Mouse (Mus musculus): Measurements from ENCODE around the gene Tent4b.

Tent4b gene

DNA sequence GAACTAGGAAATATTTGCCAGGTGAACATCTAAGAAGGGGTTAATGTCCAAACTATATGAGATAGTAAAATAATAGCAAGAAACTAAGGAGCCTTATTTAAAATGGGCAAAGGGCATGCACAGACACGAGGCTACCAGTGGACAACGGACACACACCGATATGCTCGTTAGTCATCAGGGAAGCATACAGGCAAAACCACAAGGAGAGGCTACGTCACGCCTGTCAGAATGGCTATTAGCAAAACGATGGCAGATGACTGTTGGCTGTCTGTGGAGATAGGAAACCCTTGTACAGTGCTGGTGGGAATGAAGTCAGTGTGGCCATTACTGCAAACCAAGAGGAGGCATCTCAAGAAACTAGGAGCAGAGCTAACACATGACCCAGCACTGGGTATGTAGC lies 81.9 kb downstream of the Tent4b start:
- DNase-seq: no peak

DNA sequence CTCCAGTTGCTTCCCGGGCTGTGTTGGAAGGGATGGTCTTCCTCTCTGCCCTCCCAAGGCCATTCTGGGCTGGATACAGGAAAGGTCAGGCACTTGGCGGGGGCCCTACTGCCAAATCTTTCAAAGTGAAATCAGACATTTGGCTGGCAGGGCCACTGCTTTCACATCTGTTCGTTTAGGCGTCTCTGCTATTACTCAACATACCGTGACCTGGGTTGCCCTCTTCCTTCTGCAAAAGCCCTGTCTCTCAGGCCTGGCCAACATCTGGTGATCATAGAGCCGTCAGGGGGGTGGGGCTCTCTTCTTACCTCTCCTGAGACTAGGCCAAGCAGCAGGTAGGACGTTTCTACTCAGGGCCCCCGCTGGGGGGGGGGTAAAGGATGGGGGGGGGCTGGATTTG lies 83.7 kb downstream of the Tent4b start:
- peak; percentile 51 to 75 for DNase-seq

DNA sequence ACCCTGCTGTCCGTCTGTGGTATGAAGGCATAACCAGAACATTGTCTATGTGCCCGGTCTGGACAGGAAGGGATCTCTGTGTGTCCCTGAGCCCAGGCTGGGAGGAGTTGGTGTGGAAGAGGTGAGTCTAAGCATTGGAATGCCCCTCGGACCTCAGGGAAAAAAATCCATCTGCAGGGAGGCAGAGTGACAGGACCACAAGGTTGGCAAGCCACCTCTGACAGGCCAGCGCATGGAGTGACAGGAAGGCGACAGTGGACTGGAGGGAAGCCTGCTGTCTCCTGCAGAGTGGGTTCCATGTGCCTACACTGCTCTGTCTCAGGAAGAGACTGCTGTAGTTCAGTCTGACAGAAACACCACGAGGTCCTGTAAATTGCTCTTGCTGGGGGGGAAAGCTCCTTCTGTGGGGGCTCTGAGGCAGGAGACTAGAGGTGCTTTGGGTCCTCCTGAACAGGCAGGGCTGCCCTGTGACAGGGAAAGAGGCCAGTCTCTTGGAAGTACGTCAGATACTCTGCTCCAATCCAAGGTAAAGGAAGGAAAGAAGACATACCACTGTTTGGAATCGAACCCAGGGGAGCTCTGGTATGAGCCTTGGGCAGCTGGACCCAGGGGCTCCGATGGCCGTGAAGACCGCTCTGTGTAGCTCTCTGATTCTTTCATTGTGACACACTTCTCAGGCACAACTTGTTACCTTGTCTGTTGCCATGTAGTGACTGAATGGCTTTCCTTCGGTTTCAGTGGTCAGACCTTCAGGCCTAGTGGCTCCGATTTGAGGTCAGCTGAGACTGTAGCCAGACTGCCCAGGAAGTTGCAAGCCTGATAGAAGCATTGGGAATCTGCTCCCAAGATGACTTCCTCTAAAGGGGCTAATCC lies 84.5 kb downstream of the Tent4b start:
- no peak for DNase-seq

DNA sequence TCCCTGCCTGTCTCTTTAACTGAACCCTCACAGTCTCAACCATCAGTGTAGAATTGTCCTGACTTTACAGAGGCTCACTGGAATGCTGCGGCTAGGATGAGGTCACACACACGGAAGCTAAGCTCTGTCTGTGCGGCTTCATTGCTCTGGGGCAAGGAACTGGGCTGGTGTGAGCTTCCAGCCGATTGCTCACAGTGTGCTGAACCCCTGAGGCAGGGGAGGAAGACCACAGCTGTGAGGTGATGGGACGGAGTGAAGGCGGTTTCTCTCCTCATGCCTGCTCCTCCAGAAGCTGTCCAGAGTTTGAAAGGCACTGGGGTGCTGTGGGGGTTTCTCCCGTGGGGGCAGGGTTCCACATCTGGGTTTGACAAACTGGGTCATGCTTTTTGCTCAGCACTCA lies 85.7 kb downstream of the Tent4b start:
- DNase-seq: no peak

DNA sequence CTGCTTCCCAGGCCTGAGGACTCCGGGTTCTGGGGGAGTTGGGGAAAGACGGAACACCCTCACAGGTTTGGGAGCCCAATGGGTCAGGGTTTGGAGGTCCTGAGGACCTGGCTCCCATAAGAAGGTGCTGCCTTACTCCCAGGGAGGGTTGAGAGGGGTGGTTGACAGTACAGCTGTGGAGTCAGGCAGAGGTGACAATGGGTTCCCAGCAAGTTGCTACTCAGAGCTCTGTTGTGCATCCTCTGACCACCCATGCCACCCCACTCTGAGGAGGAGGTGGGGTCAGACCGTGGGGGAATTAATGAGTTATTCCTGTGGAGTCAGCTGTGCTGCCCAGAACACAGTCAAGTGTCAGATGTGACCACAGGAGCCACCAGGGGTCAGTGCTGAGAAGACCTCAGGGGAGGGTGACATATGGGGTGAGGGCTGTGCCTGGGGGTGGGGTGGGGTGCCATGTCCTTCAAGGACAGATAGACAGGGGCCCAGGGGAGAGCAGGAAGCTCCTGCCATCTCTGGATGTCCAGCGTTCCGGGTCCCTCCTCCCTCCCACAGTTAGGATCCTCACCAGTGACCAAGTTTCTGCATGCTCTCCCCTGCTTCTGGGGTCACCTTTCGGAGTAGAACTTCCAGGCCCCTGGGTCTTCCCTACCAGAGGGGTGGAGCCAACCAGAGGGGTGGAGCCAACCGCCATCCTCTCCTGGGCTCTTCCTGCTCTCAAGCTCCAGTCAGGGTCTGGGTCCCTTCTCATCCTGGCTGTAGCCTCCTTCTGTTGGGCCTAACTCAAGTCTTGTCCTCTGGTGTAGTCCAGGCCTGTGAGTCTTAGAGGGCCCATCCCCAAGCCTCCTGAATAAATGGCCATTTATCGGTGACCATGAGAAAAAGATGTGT lies 86.7 kb downstream of the Tent4b start:
- no peak for DNase-seq

DNA sequence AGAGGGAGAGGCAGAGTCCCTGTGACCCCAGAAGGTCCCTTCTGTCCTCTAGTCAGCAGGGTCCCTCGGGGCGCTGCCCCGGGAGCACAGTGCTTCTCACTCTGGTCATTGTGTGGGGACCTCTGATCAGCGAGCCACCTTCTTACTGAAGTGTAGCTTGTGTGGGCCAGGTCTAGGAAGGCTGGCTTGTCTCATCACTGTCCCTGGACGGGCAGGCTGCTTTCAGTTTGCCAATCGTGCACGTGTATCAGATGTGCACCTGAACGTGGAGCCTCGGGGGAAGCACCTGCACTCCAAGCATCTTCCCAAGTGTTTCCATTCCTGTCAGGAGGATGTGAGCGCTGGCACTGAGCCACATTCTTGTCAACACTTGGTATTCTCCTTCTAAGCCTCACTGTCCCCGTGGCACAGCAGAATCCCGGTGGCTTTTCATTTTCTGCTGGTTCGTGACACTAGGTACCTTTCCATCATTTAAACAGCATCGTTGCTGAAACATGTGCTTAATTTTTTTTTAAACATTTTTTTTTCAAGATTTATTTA lies 87.5 kb downstream of the Tent4b start:
- DNase-seq: no peak

DNA sequence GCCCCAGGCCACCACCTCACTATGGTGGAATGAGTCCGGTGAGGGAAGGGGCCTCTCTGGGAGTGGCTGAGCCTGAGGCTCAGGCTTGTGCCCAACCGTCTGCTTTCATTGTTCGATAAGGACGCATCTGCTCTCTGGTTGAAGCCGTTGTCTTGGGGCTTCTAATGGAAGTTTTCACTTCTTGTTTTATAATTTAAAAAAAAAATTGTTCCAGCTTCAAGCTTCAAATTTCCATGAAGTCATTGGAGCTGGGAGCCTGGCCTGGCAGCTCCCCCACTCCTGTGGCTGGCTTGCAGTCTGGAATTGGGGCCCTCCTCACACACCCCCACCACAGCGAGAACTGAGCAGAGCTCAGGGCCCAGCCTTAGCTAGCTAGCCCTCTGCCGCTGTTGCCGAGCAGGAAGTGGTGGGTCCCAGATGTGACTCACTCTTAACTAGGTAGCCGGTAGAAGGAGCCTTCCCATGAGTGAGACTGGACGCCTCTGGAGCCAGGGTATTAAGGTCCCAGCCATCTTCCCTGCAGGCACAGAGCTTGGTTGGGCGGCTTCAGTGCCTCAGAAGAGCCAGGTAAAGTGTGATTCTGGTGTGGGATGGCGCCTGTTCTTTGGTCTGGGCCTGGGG lies 89.7 kb downstream of the Tent4b start:
- no peak for DNase-seq

DNA sequence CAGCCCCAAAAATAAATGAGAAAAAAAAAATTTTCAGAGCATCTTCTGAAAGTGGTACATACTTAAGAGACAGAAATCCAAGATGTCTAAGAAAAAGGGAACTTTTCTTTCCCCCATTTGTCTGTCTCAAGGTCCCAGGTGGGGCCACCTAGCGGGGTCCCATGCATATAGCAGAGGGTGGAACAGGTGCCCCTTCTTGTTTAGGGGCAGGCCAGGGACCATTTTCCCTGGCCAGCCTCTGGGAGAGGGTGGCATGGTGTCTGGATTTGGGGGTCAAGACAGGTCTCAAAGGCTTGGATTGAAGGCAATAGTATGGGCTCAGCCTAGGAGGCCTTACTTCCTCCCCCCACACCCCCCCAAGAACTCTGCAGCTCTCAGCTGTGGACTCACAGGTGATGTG lies 90.9 kb downstream of the Tent4b start:
- DNase-seq: no peak

DNA sequence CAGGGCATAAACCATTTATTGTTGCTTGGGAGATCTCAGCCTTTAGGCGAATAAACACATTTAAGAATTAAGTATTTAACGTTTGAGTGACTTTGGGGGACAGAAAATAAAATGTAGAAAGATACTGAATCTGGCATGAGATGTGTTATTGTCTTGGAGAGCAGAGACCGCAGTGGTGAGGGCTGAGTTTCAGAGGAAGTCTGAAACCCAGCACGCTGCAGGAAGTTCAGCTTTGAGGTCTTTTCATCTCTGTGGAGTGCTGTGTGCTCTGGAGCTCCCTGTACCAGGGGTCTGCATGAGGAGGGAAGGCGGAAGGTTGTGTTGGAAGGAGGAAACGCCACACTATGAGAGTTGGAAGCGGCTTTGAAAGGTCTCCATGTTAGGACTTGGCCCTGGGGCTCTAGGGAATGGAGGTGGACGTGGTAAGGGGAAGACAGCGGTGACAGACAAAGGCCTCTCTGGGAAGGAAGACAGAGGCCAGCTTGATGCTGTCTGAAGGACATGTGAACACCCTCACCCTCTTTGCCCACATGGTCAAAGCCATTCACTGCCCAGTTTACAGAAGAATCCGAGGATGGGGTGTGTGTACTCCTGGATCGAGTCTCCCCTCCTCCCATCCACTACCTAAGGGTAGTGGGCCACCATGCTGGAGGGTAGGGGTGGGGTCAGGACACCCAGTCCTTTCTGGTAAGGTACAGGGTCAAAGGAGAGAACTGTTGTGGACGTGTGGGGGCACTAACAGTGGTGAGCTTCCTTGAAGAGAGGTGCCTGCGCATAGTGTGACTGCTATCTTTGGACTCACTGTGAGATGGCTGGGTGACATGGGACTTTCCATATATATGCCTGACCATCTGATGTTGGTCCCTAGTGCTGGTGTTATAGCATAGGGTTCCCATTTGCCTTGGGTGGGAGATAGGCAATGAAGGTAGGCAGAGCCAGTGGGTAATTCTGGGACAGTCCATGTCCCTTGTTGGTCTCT lies 91.6 kb downstream of the Tent4b start:
- DNase-seq: no peak

DNA sequence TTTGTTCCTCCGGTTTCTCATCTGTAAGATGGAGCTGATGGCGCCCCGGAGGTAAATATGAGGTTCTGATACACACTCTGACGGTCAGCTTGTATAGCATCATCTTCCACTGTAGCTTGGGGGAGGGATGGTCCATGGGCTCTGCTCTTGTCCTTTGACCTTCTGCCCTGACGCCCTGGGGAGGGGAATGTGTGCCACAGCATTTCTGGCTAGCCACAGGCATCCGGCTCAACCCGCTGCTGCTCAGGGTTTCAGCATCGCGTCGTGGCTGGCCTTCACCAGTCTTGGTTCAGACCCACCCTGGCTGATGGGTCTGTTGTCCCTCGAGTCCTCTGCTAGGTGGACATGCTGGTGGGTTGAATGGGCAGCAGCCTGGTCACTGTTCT lies 92.3 kb downstream of the Tent4b start:
- DNase-seq: no peak

DNA sequence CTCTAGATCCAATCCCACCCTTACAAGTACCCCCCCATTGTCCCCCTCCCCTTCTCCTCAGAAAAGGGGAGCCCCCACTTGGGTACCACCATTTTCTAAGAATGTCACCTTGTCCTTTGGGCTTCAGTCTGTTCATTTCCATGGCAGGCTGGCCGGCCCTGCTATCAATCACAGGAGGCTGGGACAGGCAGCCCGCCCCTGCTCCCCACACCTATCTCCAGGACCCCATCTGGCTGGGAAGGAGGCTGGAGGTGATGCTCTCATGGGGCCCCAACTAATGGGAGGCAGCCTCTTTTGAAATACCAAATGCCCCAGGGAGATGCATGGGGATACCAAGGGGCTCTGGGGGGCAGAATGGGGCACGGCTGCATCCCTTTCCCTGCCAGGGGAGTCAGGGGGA lies 93.9 kb downstream of the Tent4b start:
- DNase-seq: no peak

DNA sequence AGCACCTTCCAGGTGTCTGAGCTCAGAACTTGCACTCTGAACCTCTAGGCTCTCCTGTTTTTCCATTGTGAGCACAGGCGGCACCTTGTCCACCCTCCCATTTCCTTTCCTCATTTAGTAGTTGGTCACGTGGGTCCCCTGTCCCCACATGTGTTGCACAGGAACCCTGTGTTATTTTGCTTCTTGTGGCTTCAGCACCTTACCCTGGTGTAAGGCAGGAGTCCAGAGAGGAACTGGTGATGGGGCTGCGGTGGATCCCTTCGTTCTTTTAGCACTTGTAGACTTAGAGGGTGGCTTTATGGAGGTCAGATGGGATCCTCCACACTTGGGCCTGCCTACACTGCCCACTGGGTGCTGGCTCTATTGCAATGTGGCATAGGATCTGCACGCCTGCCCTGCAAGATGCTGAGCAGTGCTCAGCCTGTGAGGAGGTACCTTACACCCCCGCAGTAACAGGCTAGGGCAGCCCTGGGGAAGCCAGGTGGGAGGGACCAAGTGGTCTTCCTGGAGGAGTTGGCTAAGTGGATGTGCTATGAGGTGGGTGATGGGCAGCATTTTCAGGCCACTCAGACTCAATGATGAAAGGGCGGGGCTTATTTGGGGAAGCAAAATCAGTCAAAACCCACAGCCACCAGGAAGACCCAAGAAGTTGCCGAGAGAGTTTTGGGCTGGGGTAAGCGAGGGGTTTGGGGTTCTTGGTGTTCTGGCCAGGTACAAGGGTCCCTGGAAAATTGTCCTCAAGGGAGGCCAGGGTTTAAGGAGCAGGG lies 94.8 kb downstream of the Tent4b start:
- DNase-seq: no peak

DNA sequence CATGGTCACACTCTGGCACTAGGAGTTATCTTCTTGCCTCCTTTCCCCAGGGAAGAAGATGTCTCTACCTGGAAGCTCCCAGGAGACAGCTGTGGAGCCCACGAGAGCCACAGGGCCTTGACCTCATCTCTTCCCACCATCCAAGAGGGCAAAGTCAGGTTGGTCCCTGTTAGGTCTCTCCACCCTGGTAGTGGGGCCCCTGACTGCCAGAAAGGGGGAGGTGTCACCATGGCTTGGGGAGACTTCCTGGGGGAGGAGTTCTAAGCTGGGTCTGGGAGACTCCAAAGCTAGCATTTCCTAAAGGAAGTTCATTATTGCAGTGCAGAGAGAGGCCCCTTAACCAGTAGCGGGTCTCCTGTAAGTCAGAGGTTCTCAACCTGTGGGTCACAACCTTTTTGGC lies 96.0 kb downstream of the Tent4b start:
- no peak for DNase-seq

DNA sequence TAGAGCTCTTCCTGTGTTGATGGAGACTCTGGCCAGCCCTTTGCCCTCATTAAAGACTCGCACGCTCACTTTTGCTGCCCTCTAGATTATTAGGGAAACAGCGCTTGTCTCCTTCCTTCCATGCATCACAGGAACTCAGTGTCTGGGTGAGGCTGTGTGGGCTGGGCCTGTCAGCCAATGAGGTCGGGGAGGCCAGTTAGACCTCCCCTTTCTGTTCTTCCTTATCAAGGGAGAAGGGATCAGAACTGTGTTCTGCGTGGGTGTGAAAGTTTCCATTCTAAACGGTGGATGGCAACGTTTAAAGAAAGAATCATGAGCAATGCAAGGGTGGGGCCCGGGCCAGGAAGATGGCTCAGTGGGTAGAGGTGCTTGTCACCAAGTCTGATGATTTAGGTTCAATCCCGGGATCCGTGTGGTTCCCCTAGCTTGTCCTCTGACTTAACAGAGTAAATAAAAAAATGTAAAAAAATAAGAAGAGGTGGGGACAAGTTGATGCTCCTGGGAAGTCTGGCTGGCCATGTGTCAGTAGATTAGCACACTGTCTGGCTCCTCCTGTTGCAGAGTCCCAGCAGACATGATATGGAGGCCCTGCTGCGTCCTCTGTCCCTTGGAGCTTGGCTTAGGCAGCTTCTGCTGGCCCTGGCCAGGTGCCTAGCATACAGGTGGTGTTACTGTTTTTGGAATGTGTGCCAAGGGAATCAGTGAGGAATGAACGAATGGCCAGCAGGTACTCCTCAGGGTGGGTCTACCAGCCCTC lies 99.1 kb downstream of the Tent4b start:
- peak; percentile 16 to 51 for DNase-seq

DNA sequence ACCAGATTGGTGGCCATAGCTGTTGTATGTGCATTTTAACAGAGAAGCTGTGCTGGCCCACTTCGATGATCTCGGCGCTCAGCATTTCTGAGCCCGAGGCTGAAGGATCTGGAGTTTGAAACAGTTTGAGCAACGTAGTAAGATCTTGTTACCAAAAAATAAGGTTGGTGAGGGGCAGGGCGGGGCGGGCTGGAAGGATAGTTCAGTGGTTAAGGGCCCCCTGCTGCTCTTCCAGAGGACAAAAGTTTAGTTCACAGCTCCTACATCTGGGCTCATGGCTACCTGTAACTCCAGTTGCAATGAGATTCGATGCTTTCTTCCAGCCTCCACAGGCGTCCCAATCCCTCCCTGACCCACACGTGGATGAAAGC lies 99.7 kb downstream of the Tent4b start:
- no peak for DNase-seq

DNA sequence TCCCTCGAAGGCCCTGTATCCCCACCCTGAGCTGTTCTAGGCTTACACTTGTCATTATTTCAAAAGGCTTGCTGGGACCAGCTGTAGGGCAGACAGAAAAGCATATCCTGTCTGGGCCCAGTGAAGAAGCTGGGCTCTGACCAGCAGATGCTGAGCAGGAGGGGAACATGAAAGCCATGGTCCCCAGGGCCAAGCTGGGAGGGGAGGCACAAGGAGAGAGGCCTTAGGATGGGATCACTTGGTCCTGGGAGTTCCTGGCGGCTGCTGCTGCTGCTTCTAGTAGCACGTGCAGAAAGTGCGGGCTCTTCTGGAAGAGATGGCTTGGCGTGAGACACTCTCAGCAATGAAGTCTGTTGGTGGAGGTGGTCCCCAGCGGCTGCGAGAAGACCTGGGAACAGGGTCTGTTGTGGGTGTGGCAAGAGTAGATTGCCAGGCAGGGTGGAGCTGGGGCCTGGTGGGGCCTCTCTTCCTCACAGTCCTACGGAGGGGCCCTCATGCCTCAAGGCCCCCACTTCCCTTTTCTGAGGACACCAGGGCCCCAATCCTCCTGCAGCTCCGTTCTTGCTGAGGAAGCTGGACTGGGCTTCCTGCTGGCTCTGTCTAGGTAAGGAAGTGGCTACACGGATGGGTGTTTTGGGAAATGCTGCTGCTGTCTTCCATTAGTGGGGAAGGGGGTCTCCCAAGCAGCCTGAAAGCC lies 101.0 kb downstream of the Tent4b start:
- DNase-seq: no peak

DNA sequence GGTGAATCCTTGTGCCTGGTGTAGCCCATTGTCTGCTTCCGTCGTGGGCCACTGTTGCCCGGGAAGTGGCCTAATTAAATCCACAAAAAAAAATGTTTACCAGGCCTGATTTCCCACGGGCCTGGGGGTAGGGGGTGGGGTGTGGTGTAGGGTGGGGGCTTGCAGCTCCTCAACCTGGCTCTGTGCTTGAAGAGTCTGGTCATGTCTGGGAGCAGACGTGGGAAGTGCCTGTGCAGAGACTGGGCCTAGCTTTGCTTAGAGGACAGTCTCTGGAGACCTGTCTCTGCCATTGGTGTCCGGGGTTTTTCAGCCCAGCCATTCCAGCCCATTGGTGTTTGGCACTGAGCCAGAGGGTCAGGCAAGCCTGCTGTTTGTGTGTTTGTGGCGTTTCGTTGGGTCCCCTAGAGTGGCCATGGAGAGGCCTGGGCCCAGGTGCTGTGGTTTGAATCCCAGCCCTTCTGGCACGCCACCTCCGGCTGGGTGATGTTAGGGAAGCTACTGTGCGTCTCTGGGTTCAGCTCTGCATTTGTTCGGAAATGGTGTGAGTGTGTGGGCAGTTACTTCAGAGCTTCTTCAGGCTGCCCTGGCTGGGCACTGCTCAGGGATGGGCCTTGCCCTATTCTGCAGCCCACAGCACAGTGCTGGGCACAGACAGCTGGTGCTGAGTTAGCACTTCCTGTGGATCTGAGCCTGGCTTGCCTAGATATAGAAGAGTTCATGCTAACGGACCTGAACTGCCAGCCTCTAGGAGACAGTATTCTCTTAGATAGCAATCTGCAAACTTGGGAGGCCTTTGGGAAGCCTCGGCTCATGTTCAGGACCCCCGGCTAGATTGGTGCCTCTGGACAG lies 102.8 kb downstream of the Tent4b start:
- no peak for DNase-seq

DNA sequence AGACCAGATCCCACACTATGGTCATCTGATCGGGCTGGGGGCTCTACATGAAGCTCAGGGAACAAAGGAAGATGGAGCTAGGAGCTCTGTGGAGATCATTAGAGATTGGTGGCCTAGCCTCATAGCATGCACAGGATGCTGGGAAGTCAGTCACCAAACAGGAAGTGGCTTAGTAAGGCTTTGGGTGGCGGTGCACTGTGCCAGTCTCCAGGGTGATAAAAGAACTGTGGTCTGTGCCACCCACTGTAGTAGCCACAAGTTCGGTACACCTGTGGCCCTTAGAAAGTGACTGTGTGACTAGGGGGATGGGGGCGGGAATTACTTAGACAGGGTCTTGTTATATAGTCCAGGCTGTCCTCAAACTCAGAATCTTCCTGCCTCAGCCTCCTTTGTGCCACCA lies 106.8 kb downstream of the Tent4b start:
- DNase-seq: no peak

DNA sequence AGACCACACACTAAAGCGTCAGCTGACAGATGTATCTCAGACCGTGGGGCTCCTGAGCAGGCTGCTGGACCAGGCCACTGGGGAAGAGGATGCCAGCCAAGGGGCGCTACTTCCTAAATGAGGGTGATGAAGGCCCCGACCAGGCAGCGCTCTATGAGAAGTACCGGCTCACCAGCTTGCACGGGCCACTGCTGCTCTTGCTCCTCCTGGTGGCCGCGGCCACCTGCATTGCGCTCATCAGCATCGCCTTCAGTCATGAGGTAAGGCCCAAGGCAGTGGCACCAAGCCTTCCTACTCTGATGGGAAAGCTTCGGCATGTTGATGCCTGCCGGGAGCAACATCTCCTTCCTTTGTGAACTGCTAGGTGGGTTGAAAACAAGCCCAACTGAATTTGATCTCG lies 107.5 kb downstream of the Tent4b start:
- DNase-seq: peak in 1 of 2 experiments; percentile 27
